Comparison of ENCODE assay signal across 36 mouse cellular contexts in the genomic region with DNA sequence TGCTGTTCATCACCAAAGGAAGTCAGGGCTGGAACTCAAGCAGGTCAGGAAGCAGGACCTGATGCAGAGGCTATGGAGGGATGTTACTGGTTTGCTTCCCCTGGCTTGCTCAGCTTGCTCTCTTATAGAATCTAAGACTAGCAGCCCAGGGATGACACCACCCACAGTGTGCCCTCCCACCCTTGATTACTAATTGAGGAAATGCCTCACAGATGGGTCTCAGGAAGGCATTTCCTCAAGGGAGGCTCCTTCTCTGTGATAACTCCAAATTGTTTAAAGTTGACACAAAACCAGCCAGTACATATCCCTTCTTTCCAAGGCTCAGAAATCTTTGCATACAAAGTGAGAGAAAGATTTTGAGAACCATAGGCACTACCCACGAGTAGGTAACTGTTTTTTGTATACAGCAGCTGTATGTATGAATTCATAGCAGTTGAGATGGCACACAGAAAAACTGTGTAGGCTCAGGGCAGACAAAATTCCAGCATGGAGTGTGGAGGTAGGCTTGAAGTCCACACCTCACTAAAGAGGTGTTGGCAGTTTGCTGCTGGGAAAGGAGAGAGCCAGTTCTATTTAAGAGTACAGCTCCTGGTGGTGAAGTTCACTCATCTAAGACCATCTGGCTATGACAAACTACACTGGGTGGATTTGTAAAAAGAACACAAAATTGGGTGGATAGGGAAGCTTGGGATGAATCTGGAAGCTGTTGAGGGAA.
DNase-seq lines count a peak whose midpoint lies in the region; ATAC-seq lines count a peak whose summit lies in the region.
"Had no signal": no experiment of that assay in that cellular context is flagged by ENCODE, and none has a peak within 500 bp of the region (broad histone marks: within the 10 kb centered on the region; RNA-seq: fewer than 3 reads in every experiment).

No protein-coding gene starts in this region.

- ATAC-seq in frontal cortex, adult (ENCODE audit: low TSS enrichment), result peak; percentile 99
- no peak for ATAC-seq in hindbrain, embryonic 12.5 days (ENCODE audit: low FRiP score)
- ATAC-seq: forebrain, postnatal 0 days; inflammation-experienced regulatory T-cells, adult 6 months; lung, postnatal 0 days; Patski had no signal

- H3K4me3 ChIP-seq in hindbrain, embryonic 12.5 days, result no peak overlapping the region
- H3K4me3 ChIP-seq: embryonic facial prominence, embryonic 10.5 days; embryonic facial prominence, embryonic 15.5 days; forebrain, embryonic 12.5 days; heart, embryonic 13.5 days; hindbrain, embryonic 15.5 days; kidney, embryonic 15.5 days; layer of hippocampus, adult 2 months; limb, embryonic 10.5 days; limb, embryonic 15.5 days; liver, embryonic 13.5 days; megakaryocyte, embryonic 14.5 days; stomach, embryonic 15.5 days had no signal

- H3K27me3 ChIP-seq in hindbrain, embryonic 12.5 days, result no peaks in the 10 kb centered on the region
- H3K27me3 ChIP-seq: embryonic facial prominence, embryonic 15.5 days; forebrain, embryonic 12.5 days; heart, embryonic 13.5 days; hindbrain, embryonic 15.5 days; kidney, embryonic 15.5 days; limb, embryonic 15.5 days; liver, embryonic 13.5 days; megakaryocyte, embryonic 14.5 days; Patski; stomach, embryonic 15.5 days had no signal

- H3K4me2 ChIP-seq in hindbrain, embryonic 12.5 days (replicated peaks), result no peak overlapping the region
- H3K4me2 ChIP-seq: embryonic facial prominence, embryonic 15.5 days; forebrain, embryonic 12.5 days; heart, embryonic 13.5 days; hindbrain, embryonic 15.5 days; kidney, embryonic 15.5 days; limb, embryonic 15.5 days; liver, embryonic 13.5 days; stomach, embryonic 15.5 days had no signal

- no peak for DNase-seq in frontal cortex, postnatal 25 days (ENCODE audit: low spot score in 2 of 2)
- peak; percentile 51 for DNase-seq in left cerebral cortex, adult 11 months (ENCODE audit: low spot score)
- no peak for DNase-seq in left cerebral cortex, postnatal 4 days
- DNase-seq in brain, adult 2 months (ENCODE audit: low read depth, low spot score), result peak; percentile 90
- DNase-seq in left cerebral cortex, adult 9 months (ENCODE audit: low spot score in 2 of 2), result peak; percentile 47 to 71
- DNase-seq in urinary bladder, postnatal 36 days (ENCODE audit: low spot score in 2 of 2), result no peak
- DNase-seq: adrenal gland, postnatal 14 days; cerebellum, adult 11-12 months; cerebellum, adult 9-11 months; forebrain, postnatal 0 days; heart, postnatal 10 days; kidney, adult 11 months; kidney, postnatal 25 days; liver, embryonic 13.5 days; lung, adult 18-20 months; lung, postnatal 4 days; midbrain, embryonic 14.5 days; thymus, adult 18-20 months; thymus, postnatal 25 days had no signal

- H3K9ac ChIP-seq in hindbrain, embryonic 12.5 days, result no peak overlapping the region
- H3K9ac ChIP-seq: embryonic facial prominence, embryonic 15.5 days; forebrain, embryonic 12.5 days; forebrain, postnatal 0 days; heart, embryonic 13.5 days; hindbrain, embryonic 15.5 days; kidney, embryonic 15.5 days; limb, embryonic 15.5 days; liver, embryonic 13.5 days; stomach, embryonic 15.5 days had no signal

- no peaks in the 10 kb centered on the region for H3K4me1 ChIP-seq in hindbrain, embryonic 12.5 days
- H3K4me1 ChIP-seq: embryonic facial prominence, embryonic 10.5 days; embryonic facial prominence, embryonic 15.5 days; forebrain, embryonic 12.5 days; heart, embryonic 13.5 days; hindbrain, embryonic 15.5 days; kidney, embryonic 15.5 days; limb, embryonic 10.5 days; limb, embryonic 15.5 days; liver, embryonic 13.5 days; megakaryocyte, embryonic 14.5 days; stomach, embryonic 15.5 days had no signal

- H3K9me3 ChIP-seq in hindbrain, embryonic 12.5 days (replicated peaks), result no peaks in the 10 kb centered on the region
- H3K9me3 ChIP-seq: embryonic facial prominence, embryonic 10.5 days; embryonic facial prominence, embryonic 15.5 days; forebrain, embryonic 12.5 days; G1E; heart, embryonic 13.5 days; hindbrain, embryonic 15.5 days; kidney, embryonic 15.5 days; limb, embryonic 10.5 days; limb, embryonic 15.5 days; stomach, embryonic 15.5 days had no signal

- intact Hi-C loops in left cerebral cortex, postnatal 4 days (cut with DNase I), result no loop called here

- H3K27ac ChIP-seq in hindbrain, embryonic 12.5 days, result no peak overlapping the region
- H3K27ac ChIP-seq: embryonic facial prominence, embryonic 10.5 days; embryonic facial prominence, embryonic 15.5 days; forebrain, embryonic 12.5 days; heart, embryonic 13.5 days; hindbrain, embryonic 15.5 days; kidney, embryonic 15.5 days; layer of hippocampus, adult 2 months; limb, embryonic 10.5 days; limb, embryonic 15.5 days; liver, embryonic 13.5 days; stomach, embryonic 15.5 days had no signal

- no peaks in the 10 kb centered on the region for H3K36me3 ChIP-seq in hindbrain, embryonic 12.5 days
- H3K36me3 ChIP-seq: embryonic facial prominence, embryonic 10.5 days; embryonic facial prominence, embryonic 15.5 days; forebrain, embryonic 12.5 days; G1E; heart, embryonic 13.5 days; hindbrain, embryonic 15.5 days; kidney, embryonic 15.5 days; limb, embryonic 10.5 days; limb, embryonic 15.5 days; liver, embryonic 13.5 days; stomach, embryonic 15.5 days had no signal

- WGBS in hindbrain, embryonic 12.5 days, result 52% methylated on average over 1 of the region's 1 CpGs

Comparison
In these comparisons a context has a peak if more than half of its experiments do, and no peak if none do; other contexts are left out.
1. DNase-seq: peak in left cerebral cortex, adult 11 months (single experiment), brain, adult 2 months (single experiment) and left cerebral cortex, adult 9 months (2 of 2); none in frontal cortex, postnatal 25 days (0 of 2), left cerebral cortex, postnatal 4 days (single experiment) and urinary bladder, postnatal 36 days (0 of 2).